Mouse (Mus musculus) heart, embryonic 11.5 days (tissue): ENCODE results near the gene Cacna1d. TPM values are rescaled to one million over a fixed set of nuclear protein-coding genes. Genes with fewer than 3 reads are reported as not detected.

ENCODE experiments used
- ATAC-seq: fragments of 200-750 bp; cut with Nextera tagmentation; replicated peaks from 2 replicates; pipeline ENCODE4 v1.8.0; 2017; ENCODE audit warnings: moderate library complexity; ENCODE audit not compliant: insufficient number of reproducible peaks, low FRiP score, low TSS enrichment
- H3K27ac ChIP-seq: fragments of 300-500 bp; sonication (generic); 2 replicates; pipeline ENCODE4 v1.5.1; 2014; ENCODE audit warnings: mild to moderate bottlenecking, low read depth, low read length
- H3K27me3 ChIP-seq: fragments of 300-500 bp; sonication (generic); 2 replicates; pipeline ENCODE4 v1.6.1; 2014; ENCODE audit warnings: mild to moderate bottlenecking, low read length, mixed read lengths; ENCODE audit not compliant: control insufficient read depth, insufficient read depth
- H3K36me3 ChIP-seq: fragments of 300-500 bp; sonication (generic); 2 replicates; pipeline ENCODE4 v1.6.1; 2014; ENCODE audit warnings: mild to moderate bottlenecking, low read length, moderate library complexity, mixed read lengths; ENCODE audit not compliant: control insufficient read depth, insufficient read depth
- H3K4me1 ChIP-seq: fragments of 300-500 bp; sonication (generic); 2 replicates; pipeline ENCODE4 v1.6.1; 2014; ENCODE audit warnings: low read length; ENCODE audit not compliant: control insufficient read depth, insufficient read depth
- H3K4me2 ChIP-seq: fragments of 300-500 bp; sonication (generic); 2 replicates; pipeline ENCODE4 v1.6.1; 2014; ENCODE audit warnings: mild to moderate bottlenecking, moderate library complexity
- H3K4me3 ChIP-seq: fragments of 300-500 bp; sonication (generic); 2 replicates; pipeline ENCODE4 v1.5.1; 2014; ENCODE audit warnings: low read depth, low read length
- H3K9ac ChIP-seq: fragments of 300-500 bp; sonication (generic); 2 replicates; pipeline ENCODE4 v1.6.1; 2014; ENCODE audit warnings: mild to moderate bottlenecking, low read depth, low read length, moderate library complexity
- H3K9me3 ChIP-seq: fragments of 300-500 bp; sonication (generic); replicated peaks from 2 replicates; pipeline ENCODE4 v1.6.1; 2016; ENCODE audit warnings: low read length; ENCODE audit not compliant: control insufficient read depth
- WGBS: fragments of 180-500 bp; shearing (Covaris S2); extraction: QIAGEN DNeasy Blood & Tissue Kit; methylation state at CpG from one replicate; pipeline ENCODE4 v1.1.7; 2014; ENCODE audit not compliant: insufficient replicate concordance; 5-methylcytosine and 5-hydroxymethylcytosine counted together
- polyA plus RNA-seq: library from polyadenylated mRNA; unstranded; fragments of >200 nt; fragmentation: Nextera tagmentation; extraction: Ambion mirVana; gene quantifications from 2 replicates; pipeline ENCODE4 v1.2.1, GENCODE M21; 2014

The Cacna1d gene
- 9.7 and 17.5 TPM in 2 replicates for polyA plus RNA-seq

- peaks cover 12% of the 10 kb centered on the region; the same call in 1 of the 2 replicates for H3K36me3 ChIP-seq
- peaks cover 29% of the 10 kb centered on the region for H3K4me1 ChIP-seq
- H3K27ac ChIP-seq, result peak within 1 kb of the TSS; percentile 82
- WGBS, result 30% methylated on average over 9 of the region's 9 CpGs
- H3K4me3 ChIP-seq, result peak within 1 kb of the TSS; percentile 31
- peak within 1 kb of the TSS; percentile 52 for H3K4me2 ChIP-seq
- peak within 1 kb of the TSS; percentile 64 for H3K9ac ChIP-seq
- ATAC-seq, result no peak
- H3K27me3 ChIP-seq, result no peaks in the 10 kb centered on the region
- H3K9me3 ChIP-seq, result no peaks in the 10 kb centered on the region
Measured at GRCm38 (mm10) chr14:30491342-30491741, at the start of gene Cacna1d. Cacna1d (minus strand) TSS chr14:30491455.

DNA sequence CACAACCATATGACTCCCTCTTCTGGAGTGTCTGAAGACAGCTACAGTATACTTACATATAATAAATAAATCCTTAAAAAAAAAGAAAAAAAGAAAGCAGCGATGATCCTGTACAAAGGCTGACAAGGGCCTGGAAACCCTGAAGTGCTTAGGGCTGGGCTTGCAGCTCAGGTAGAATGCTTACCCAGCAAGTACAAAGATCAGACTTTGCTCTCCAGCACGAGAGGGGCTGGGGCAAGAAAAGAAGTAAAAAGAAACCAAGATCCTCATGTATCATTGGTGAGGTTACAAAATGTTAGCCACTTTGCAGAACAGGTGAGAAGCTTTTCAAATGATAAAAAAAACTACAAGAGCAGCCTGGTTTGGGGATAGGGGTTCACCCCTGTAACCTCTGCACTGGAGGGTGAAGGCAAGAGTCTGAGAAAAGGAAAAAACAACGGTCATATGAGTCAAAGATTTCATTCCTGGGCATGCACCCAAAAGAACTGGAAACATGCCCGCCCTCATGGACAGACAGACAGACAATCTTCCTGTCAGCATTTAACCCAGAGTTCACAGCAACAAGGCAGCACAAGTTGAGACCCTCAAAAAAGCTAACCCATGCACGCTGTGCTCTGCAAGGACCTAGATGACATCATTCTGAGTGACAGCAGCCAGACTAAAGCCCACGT lies 42.7 kb upstream of the Cacna1d start:
- Histone ChIP-seq H3K9ac (no peak overlapping the region), H3K4me1 (peaks cover 2% of the 10 kb centered on the region; the same call in 1 of the 2 replicates), H3K9me3 (no peaks in the 10 kb centered on the region), H3K27me3 (no peaks in the 10 kb centered on the region), H3K4me2 (no peak overlapping the region), H3K36me3 (peaks cover 3% of the 10 kb centered on the region; the same call in 1 of the 2 replicates), H3K27ac (no peak overlapping the region), H3K4me3 (no peak overlapping the region)
- no peak for ATAC-seq
- 78% methylated on average over 6 of the region's 6 CpGs for WGBS

- Histone ChIP-seq H3K4me2 (no peak overlapping the region), H3K9ac (no peak overlapping the region), H3K27me3 (no peaks in the 10 kb centered on the region; the same call in 1 of the 2 replicates), H3K36me3 (peaks cover 3% of the 10 kb centered on the region; the same call in 1 of the 2 replicates), H3K4me1 (peaks cover 2% of the 10 kb centered on the region; the same call in 1 of the 2 replicates), H3K27ac (no peak overlapping the region), H3K4me3 (no peak overlapping the region), H3K9me3 (no peaks in the 10 kb centered on the region)
- WGBS, result 89% methylated on average over 6 of the region's 6 CpGs
- ATAC-seq, result no peak
Measured at GRCm38 (mm10) chr14:30531896-30532295, 40.6 kb upstream of the Cacna1d start.

GRCm38 (mm10) chr14:30531431-30531830 lies 40.2 kb upstream of the Cacna1d start:
- 77% methylated on average over 5 of the region's 5 CpGs for WGBS
- H3K27ac ChIP-seq, result no peak overlapping the region
- ATAC-seq, result no peak
- H3K4me2 ChIP-seq, result no peak overlapping the region
- peaks cover 3% of the 10 kb centered on the region; the same call in 1 of the 2 replicates for H3K36me3 ChIP-seq
- no peak overlapping the region for H3K4me3 ChIP-seq
- H3K4me1 ChIP-seq, result peaks cover 2% of the 10 kb centered on the region; the same call in 1 of the 2 replicates
- no peaks in the 10 kb centered on the region for H3K9me3 ChIP-seq
- H3K27me3 ChIP-seq, result no peaks in the 10 kb centered on the region; the same call in 1 of the 2 replicates
- H3K9ac ChIP-seq, result no peak overlapping the region

GRCm38 (mm10) chr14:30530726-30531269 lies 39.5 kb upstream of the Cacna1d start:
- Histone ChIP-seq H3K4me1 (peaks cover 2% of the 10 kb centered on the region; the same call in 1 of the 2 replicates), H3K9ac (no peak overlapping the region), H3K4me3 (no peak overlapping the region), H3K36me3 (peaks cover 8% of the 10 kb centered on the region), H3K27ac (no peak overlapping the region), H3K9me3 (no peaks in the 10 kb centered on the region), H3K27me3 (no peaks in the 10 kb centered on the region; the same call in 1 of the 2 replicates), H3K4me2 (no peak overlapping the region)
- 63% methylated on average over 8 of the region's 8 CpGs for WGBS
- no peak for ATAC-seq

GRCm38 (mm10) chr14:30529454-30529853 lies 38.2 kb upstream of the Cacna1d start:
- 93% methylated on average over 12 of the region's 12 CpGs for WGBS
- Histone ChIP-seq H3K4me1 (peaks cover 8% of the 10 kb centered on the region), H3K9ac (no peak overlapping the region), H3K9me3 (no peaks in the 10 kb centered on the region), H3K4me3 (no peak overlapping the region), H3K36me3 (peaks cover 8% of the 10 kb centered on the region), H3K27ac (no peak overlapping the region), H3K27me3 (no peaks in the 10 kb centered on the region; the same call in 1 of the 2 replicates), H3K4me2 (no peak overlapping the region)
- no peak for ATAC-seq

- no peak overlapping the region for H3K4me2 ChIP-seq
- no peaks in the 10 kb centered on the region for H3K9me3 ChIP-seq
- no peak overlapping the region for H3K4me3 ChIP-seq
- ATAC-seq, result no peak
- H3K4me1 ChIP-seq, result peaks cover 8% of the 10 kb centered on the region
- peaks cover 10% of the 10 kb centered on the region for H3K36me3 ChIP-seq
- no peak overlapping the region for H3K9ac ChIP-seq
- H3K27ac ChIP-seq, result no peak overlapping the region
- 65% methylated on average over 5 of the region's 5 CpGs for WGBS
- no peaks in the 10 kb centered on the region; the same call in 1 of the 2 replicates for H3K27me3 ChIP-seq
Measured at GRCm38 (mm10) chr14:30528961-30529360, 37.7 kb upstream of the Cacna1d start.

GRCm38 (mm10) chr14:30528392-30528791 lies 37.1 kb upstream of the Cacna1d start:
- no peak overlapping the region for H3K4me2 ChIP-seq
- H3K9ac ChIP-seq, result no peak overlapping the region
- no peak overlapping the region for H3K27ac ChIP-seq
- peaks cover 11% of the 10 kb centered on the region for H3K36me3 ChIP-seq
- no peaks in the 10 kb centered on the region for H3K9me3 ChIP-seq
- peaks cover 8% of the 10 kb centered on the region for H3K4me1 ChIP-seq
- H3K4me3 ChIP-seq, result no peak overlapping the region
- no peak for ATAC-seq
- 82% methylated on average over 10 of the region's 10 CpGs for WGBS
- no peaks in the 10 kb centered on the region; the same call in 1 of the 2 replicates for H3K27me3 ChIP-seq
